Mouse (Mus musculus) CH12.LX (cell line): ENCODE measurements around the gene Cdsn.

Experiments used
- BHLHE40 ChIP-seq: IDR thresholded peaks from 2 replicates; pipeline ENCODE4 v1.6.1; 2011; ENCODE audit warnings: mild to moderate bottlenecking, low read depth, low read length, improper control_type of control experiment
- CTCF ChIP-seq, 2 experiments: IDR thresholded peaks in 1 of 2; conservative IDR thresholded peaks in 1 of 2; 2 replicates each; pipeline ENCODE4 v1.5.1; 2011 to 2012; ENCODE audit warnings: low read depth in 2 of 2, low read length in 2 of 2, improper control_type of control experiment in 1 of 2, inconsistent platforms in 1 of 2, mild to moderate bottlenecking in 1 of 2, moderate library complexity in 1 of 2
- ELF1 ChIP-seq: IDR thresholded peaks from 2 replicates; pipeline ENCODE4 v1.6.1; 2014; ENCODE audit warnings: low read depth, mild to moderate bottlenecking, inconsistent platforms, low read length, improper control_type of control experiment
- HCFC1 ChIP-seq: IDR thresholded peaks from 2 replicates; pipeline ENCODE4 v1.6.1; 2012; ENCODE audit warnings: low read depth, mild to moderate bottlenecking, inconsistent platforms, low read length, improper control_type of control experiment
- MEF2A ChIP-seq: IDR thresholded peaks from 2 replicates; pipeline ENCODE4 v1.6.1; 2014; ENCODE audit warnings: low read depth, mild to moderate bottlenecking, inconsistent platforms, low read length, improper control_type of control experiment, borderline replicate concordance
- POLR2A ChIP-seq: IDR thresholded peaks from 2 replicates; pipeline ENCODE4 v1.6.1; 2011; ENCODE audit warnings: low read depth, mild to moderate bottlenecking, improper control_type of control experiment, low read length
- ZC3H11A ChIP-seq: IDR thresholded peaks from 2 replicates; pipeline ENCODE4 v1.6.1; 2012; ENCODE audit warnings: low read depth, mild to moderate bottlenecking, inconsistent platforms, low read length, improper control_type of control experiment

DNA sequence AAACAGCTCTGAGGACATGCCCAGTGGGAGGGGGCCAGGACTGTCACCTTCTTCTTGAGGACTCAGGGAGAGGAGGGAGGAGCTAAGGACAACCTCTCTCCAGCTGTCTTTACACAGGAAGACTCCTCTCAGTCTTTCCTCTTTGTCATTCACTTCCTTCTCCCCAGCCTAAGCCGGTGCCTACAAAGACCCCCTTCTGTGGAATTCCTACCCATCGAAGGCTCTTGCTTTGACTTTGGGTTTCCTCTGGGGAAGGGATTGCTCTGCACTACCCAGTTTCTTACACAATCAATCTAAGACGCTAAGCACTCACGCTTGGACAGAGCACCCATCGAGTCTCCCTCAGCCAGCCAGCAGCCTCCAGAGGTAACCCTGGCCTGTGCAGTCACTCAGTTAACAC lies 3.3 kb upstream of the Cdsn start:
- no peak for TF ChIP-seq ZC3H11A
- no peak for TF ChIP-seq POLR2A
- TF ChIP-seq MEF2A = no peak
- TF ChIP-seq CTCF (conservative IDR thresholded peaks at IDR 0.05 in 1 of 2, IDR thresholded peaks at IDR 0.05 in 1 of 2; ENCODE audit: low read depth in 2 of 2, low read length in 2 of 2) = no peak
- no peak for TF ChIP-seq HCFC1
- TF ChIP-seq BHLHE40 = no peak
- TF ChIP-seq ELF1 = no peak
